Mouse (Mus musculus) limb, embryonic 10.5 days (tissue): Measurements from ENCODE around the gene Gm45521. TPM values are rescaled to one million over a fixed set of nuclear protein-coding genes. Genes with fewer than 3 reads are reported as not detected.

Source experiments
- DNase-seq: peaks from one replicate; pipeline ENCODE4 v3.0.0-alpha.2; 2017; ENCODE audit warnings: low spot score
- H3K27ac ChIP-seq: fragments of 300-500 bp; sonication (generic); 2 replicates; pipeline ENCODE4 v1.5.1; 2016; ENCODE audit warnings: mild to moderate bottlenecking
- H3K27me3 ChIP-seq: fragments of 300-500 bp; sonication (generic); 2 replicates; pipeline ENCODE4 v1.6.1; 2016; ENCODE audit warnings: low read depth, mild to moderate bottlenecking; ENCODE audit not compliant: poor library complexity, severe bottlenecking
- H3K36me3 ChIP-seq: fragments of 300-500 bp; sonication (generic); 2 replicates; pipeline ENCODE4 v1.6.1; 2016; ENCODE audit warnings: mild to moderate bottlenecking, moderate library complexity
- H3K4me1 ChIP-seq: fragments of 300-500 bp; sonication (generic); 2 replicates; pipeline ENCODE4 v1.6.1; 2016
- H3K4me3 ChIP-seq: fragments of 300-500 bp; sonication (generic); 2 replicates; pipeline ENCODE4 v1.5.1; 2016; ENCODE audit warnings: mild to moderate bottlenecking, moderate library complexity
- H3K9me3 ChIP-seq: fragments of 300-500 bp; sonication (generic); replicated peaks from 2 replicates; pipeline ENCODE4 v1.6.1; 2016; ENCODE audit warnings: mild to moderate bottlenecking
- WGBS: fragments of 180-500 bp; shearing (Covaris S2); methylation state at CpG from one replicate; pipeline ENCODE4 v1.1.7; 2016; 5-methylcytosine and 5-hydroxymethylcytosine counted together
- polyA plus RNA-seq: library from polyadenylated mRNA; unstranded; fragments of >200 nt; fragmentation: Nextera tagmentation; extraction: Ambion mirVana; gene quantifications from 2 replicates; pipeline ENCODE4 v1.2.1, GENCODE M21; 2016

Gene Gm45521
- polyA plus RNA-seq, 1 experiment from 2014 or later: not detected

- Histone ChIP-seq H3K4me3 (no peak overlapping the region), H3K9me3 (no peaks in the 10 kb centered on the region), H3K27me3 (peaks cover 12% of the 10 kb centered on the region; the same call in 1 of the 2 replicates), H3K27ac (no peak overlapping the region), H3K36me3 (no peaks in the 10 kb centered on the region), H3K4me1 (no peaks in the 10 kb centered on the region)
- WGBS: 80% methylated on average over 5 of the region's 5 CpGs
- no peak for DNase-seq
Measured at GRCm38 (mm10) chr14:7991108-7991776, 34.2 kb downstream of the Gm45521 start.

- H3K36me3 ChIP-seq: no peaks in the 10 kb centered on the region
- peaks cover 12% of the 10 kb centered on the region; the same call in 1 of the 2 replicates for H3K27me3 ChIP-seq
- DNase-seq: no peak
- H3K27ac ChIP-seq: no peak overlapping the region
- H3K9me3 ChIP-seq: no peaks in the 10 kb centered on the region
- H3K4me3 ChIP-seq: no peak overlapping the region
- WGBS: 65% methylated on average over 6 of the region's 6 CpGs
- H3K4me1 ChIP-seq: peaks cover 4% of the 10 kb centered on the region; the same call in 1 of the 2 replicates
Measured at GRCm38 (mm10) chr14:7992158-7992557, 35.1 kb downstream of the Gm45521 start.

GRCm38 (mm10) chr14:7994271-7994767, 37.2 kb downstream of the Gm45521 start, which contains the start of gene Dnase1l3:
Dnase1l3 (minus strand) TSS chr14:7994573.
- Histone ChIP-seq H3K36me3 (no peaks in the 10 kb centered on the region), H3K27me3 (peaks cover 25% of the 10 kb centered on the region), H3K4me3 (no peak within 1 kb of the TSS), H3K4me1 (peaks cover 7% of the 10 kb centered on the region; the same call in 1 of the 2 replicates), H3K27ac (no peak within 1 kb of the TSS), H3K9me3 (no peaks in the 10 kb centered on the region)
- WGBS: 69% methylated on average over 8 of the region's 8 CpGs
- no peak for DNase-seq

GRCm38 (mm10) chr14:7997255-7997696, 40.2 kb downstream of the Gm45521 start:
- Histone ChIP-seq H3K27ac (peak overlapping the region; percentile 68; the same call in 1 of the 2 replicates), H3K4me3 (peak overlapping the region; percentile 34)
- WGBS: 2% methylated on average over 15 of the region's 15 CpGs

GRCm38 (mm10) chr14:7999030-7999429, 41.9 kb downstream of the Gm45521 start:
- Histone ChIP-seq H3K36me3 (no peaks in the 10 kb centered on the region), H3K9me3 (no peaks in the 10 kb centered on the region), H3K4me1 (peaks cover 32% of the 10 kb centered on the region), H3K4me3 (no peak overlapping the region), H3K27me3 (peaks cover 56% of the 10 kb centered on the region), H3K27ac (no peak overlapping the region)
- WGBS: 82% methylated on average over 3 of the region's 3 CpGs
- DNase-seq: no peak

More at GRCm38 (mm10) chr14:7997255-7997696, 40.2 kb downstream of the Gm45521 start:
- Histone ChIP-seq H3K27me3 (peaks cover 54% of the 10 kb centered on the region), H3K9me3 (no peaks in the 10 kb centered on the region), H3K4me1 (peaks cover 15% of the 10 kb centered on the region), H3K36me3 (no peaks in the 10 kb centered on the region)
- peak; percentile 90 for DNase-seq

- H3K4me1 ChIP-seq: peaks cover 35% of the 10 kb centered on the region
- 80% methylated on average over 5 of the region's 5 CpGs for WGBS
- no peak for DNase-seq
- H3K27me3 ChIP-seq: peaks cover 59% of the 10 kb centered on the region
- H3K36me3 ChIP-seq: no peaks in the 10 kb centered on the region
- H3K27ac ChIP-seq: no peak overlapping the region
- H3K9me3 ChIP-seq: no peaks in the 10 kb centered on the region
- no peak overlapping the region for H3K4me3 ChIP-seq
Measured at GRCm38 (mm10) chr14:7999435-7999834, 42.3 kb downstream of the Gm45521 start.

- 87% methylated on average over 5 of the region's 5 CpGs for WGBS
- DNase-seq: no peak
- Histone ChIP-seq H3K4me3 (no peak overlapping the region), H3K36me3 (no peaks in the 10 kb centered on the region), H3K4me1 (peaks cover 35% of the 10 kb centered on the region), H3K27ac (no peak overlapping the region), H3K27me3 (peaks cover 58% of the 10 kb centered on the region), H3K9me3 (no peaks in the 10 kb centered on the region)
Measured at GRCm38 (mm10) chr14:8000247-8000646, 43.2 kb downstream of the Gm45521 start.

- H3K27me3 ChIP-seq: peaks cover 52% of the 10 kb centered on the region
- DNase-seq: peak; percentile 38
Measured at GRCm38 (mm10) chr14:8000831-8001685, 44.0 kb downstream of the Gm45521 start.

GRCm38 (mm10) chr14:8002432-8003092, 45.5 kb downstream of the Gm45521 start, which contains the start of gene Abhd6:
Abhd6 (plus strand) TSS chr14:8002902.
- Histone ChIP-seq H3K27me3 (peaks cover 52% of the 10 kb centered on the region), H3K9me3 (no peaks in the 10 kb centered on the region), H3K4me3 (peak within 1 kb of the TSS; percentile 63), H3K27ac (peak within 1 kb of the TSS; percentile 82), H3K36me3 (no peaks in the 10 kb centered on the region), H3K4me1 (peaks cover 37% of the 10 kb centered on the region)
- peak; percentile 93 for DNase-seq
- 2% methylated on average over 38 of the region's 38 CpGs for WGBS

More at GRCm38 (mm10) chr14:8000831-8001685, 44.0 kb downstream of the Gm45521 start:
- WGBS: 23% methylated on average over 17 of the region's 17 CpGs
- H3K4me3 ChIP-seq: no peak overlapping the region
- no peak overlapping the region for H3K27ac ChIP-seq
- H3K4me1 ChIP-seq: peaks cover 35% of the 10 kb centered on the region
- no peaks in the 10 kb centered on the region for H3K9me3 ChIP-seq
- H3K36me3 ChIP-seq: no peaks in the 10 kb centered on the region

- WGBS: 2% methylated on average over 23 of the region's 23 CpGs
- no peak for DNase-seq
Measured at GRCm38 (mm10) chr14:8003093-8003670, 46.1 kb downstream of the Gm45521 start.

GRCm38 (mm10) chr14:8003727-8004670, 46.9 kb downstream of the Gm45521 start:
- no peaks in the 10 kb centered on the region for H3K36me3 ChIP-seq
- no peaks in the 10 kb centered on the region for H3K9me3 ChIP-seq
- 59% methylated on average over 18 of the region's 18 CpGs for WGBS
- DNase-seq: no peak
- H3K4me1 ChIP-seq: peaks cover 45% of the 10 kb centered on the region
- H3K27ac ChIP-seq: peak overlapping the region; percentile 82; the same call in 1 of the 2 replicates
- peaks cover 42% of the 10 kb centered on the region for H3K27me3 ChIP-seq
- peak overlapping the region; percentile 63 for H3K4me3 ChIP-seq

More at GRCm38 (mm10) chr14:8003093-8003670, 46.1 kb downstream of the Gm45521 start:
- Histone ChIP-seq H3K27me3 (peaks cover 50% of the 10 kb centered on the region), H3K4me1 (peaks cover 44% of the 10 kb centered on the region), H3K4me3 (peak overlapping the region; percentile 63), H3K36me3 (no peaks in the 10 kb centered on the region), H3K9me3 (no peaks in the 10 kb centered on the region), H3K27ac (peak overlapping the region; percentile 82)
